Mouse (Mus musculus) hematopoietic stem cell, adult 5-6 weeks (primary cell): ENCODE measurements around the gene Lrrc74a. TPM values are rescaled to one million over a fixed set of nuclear protein-coding genes. Genes with fewer than 3 reads are reported as not detected.

Experiments used
- ATAC-seq, 2 experiments: fragments of 125-278 bp in 1 of 2; replicated peaks in 1 of 2; 2 replicates each; pipeline ENCODE4 v1.8.0; 2016 to 2017; ENCODE audit warnings: inconsistent platforms in 2 of 2, mild to moderate bottlenecking in 2 of 2, moderate number of reproducible peaks in 2 of 2, low read depth in 1 of 2, moderate TSS enrichment in 1 of 2; ENCODE audit not compliant: low FRiP score in 2 of 2, poor library complexity in 2 of 2, severe bottlenecking in 2 of 2, insufficient read depth in 1 of 2, low TSS enrichment in 1 of 2
- total RNA-seq: library from RNA; stranded (forward); fragments of 172-1452, 232-1000 nt; gene quantifications from 2 replicates; pipeline ENCODE4 v1.2.3, GENCODE M21; 2017

Lrrc74a gene
- total RNA-seq, 1 experiment from 2014 or later, result not detected

DNA sequence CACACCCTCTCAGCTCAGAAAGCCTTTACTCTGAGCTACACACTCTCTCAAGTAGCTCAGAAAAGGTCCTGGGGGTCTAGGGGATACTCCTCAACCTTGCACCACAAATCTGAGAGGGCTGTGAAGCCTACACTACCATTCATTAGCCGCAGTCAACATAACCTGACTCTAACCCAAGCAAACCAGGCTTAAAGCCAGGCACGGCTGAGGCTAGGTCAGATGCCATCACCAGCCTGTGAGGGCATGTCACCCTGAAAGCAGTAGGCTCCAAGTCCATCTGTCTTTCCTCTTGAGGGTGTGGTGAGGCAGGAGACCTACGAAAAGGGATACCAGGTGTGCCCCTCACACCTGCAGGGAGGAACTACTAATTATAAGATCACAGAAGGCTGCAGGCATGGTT is 62.2 kb downstream of the Lrrc74a start:
- ATAC-seq, result no peak

DNA sequence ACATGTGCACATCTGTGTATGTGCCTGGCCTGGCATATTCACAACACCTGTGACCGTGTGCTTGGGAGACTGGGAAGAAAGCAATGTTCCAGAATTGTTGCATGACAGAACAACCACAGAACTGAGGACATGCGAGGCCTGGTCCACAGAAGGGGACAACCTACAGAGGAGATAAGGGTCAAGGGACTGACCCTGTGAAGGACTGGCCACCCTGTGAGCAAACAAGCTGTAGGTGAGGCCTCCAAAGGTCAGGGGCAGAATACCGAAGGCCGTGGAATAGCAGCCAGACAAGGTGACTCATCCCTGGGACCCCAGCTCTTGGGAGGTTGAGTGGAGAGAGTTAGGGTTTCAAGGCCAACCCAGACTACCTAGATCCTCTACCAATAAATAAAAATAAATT is 63.6 kb downstream of the Lrrc74a start:
- no peak for ATAC-seq

DNA sequence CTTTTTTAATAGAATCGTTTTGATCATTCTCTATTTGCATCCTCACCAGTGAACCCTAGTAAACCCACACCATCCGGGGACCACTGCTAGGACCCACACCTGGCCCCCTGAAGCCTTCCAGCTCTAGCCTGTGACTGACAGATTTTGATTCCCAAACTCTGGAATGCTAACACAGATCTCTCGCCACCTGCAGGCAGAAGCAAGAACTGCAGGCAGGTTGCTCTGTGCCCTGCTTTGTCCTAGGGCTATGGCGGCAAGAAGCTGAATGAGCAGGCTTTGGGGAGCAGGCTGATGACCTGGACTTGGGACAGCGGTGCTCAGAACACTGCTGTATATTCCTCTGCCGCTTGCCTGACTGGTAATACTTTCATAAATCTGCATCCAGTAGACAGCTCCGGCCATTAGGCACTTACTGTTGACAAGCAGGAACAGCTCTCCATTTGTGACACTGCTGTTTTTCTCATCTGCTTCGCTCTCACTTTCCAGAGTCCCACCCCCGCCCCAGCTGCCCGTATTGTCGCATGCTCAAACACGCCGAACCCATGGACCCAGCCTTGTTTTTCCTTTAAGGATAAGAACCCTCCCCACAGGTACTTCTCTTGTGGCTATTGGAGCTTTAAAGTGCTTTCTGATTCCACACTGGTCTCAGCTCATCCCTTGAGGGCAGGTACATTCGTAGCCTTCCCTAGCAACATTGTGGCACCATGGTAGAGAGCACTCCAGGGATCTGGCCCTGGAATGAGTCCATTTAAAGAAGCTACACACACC is 64.8 kb downstream of the Lrrc74a start:
- no peak for ATAC-seq

DNA sequence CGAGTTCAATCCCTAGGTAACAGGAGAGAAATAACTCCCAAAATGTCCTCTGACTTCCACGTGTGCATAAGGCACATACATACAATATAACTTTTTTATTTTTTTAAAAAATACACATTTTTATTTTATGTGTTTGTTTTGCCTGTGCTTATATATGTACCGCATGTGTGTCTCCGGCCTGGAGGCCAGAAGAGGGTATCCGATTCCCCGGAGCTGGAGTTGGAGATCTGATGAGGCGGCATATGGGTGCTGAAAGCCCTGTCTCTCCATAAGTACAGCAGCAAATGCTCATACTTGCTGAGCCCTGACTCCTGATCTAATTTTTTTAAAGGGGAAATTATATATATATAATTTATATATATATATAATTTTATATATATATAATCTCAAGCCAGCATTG is 65.6 kb downstream of the Lrrc74a start:
- no peak for ATAC-seq

DNA sequence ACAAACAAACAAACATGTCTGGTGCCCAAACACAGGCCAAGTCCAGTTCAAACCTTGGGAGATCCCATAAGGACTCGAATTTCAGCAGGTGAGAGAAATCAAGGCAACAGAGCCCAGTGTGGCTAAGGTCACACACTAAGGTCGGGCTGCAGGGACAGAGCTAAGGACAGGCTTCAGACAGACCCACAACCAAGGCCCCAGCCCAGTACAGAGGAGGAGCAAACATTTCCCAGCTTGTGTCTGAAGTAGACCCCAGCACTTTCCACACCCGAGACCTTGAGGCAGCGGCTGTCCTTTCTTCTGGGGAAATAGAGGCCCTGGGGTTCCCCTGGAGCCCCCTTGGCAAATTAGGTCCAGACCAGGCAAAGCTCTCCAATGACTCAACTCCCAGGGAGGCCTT is 66.2 kb downstream of the Lrrc74a start:
- no peak for ATAC-seq

DNA sequence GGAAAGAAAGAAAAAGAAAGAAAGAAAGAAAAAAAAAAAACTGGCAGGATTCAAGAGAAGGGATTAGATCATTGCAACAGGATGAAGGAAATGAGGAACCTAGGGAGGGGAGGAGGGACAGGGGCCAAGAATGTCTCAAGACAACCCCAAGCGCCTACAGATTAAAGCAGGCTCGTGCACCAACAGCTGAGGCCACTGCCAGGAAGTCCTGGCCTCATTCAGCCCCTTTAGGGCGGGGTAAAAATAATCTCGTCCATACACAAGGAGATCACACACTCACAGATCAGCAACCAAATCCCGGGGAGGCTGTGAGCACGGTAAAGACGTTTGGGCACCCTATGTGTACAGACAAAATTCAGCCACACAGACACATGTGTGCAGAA is 66.6 kb downstream of the Lrrc74a start:
- ATAC-seq, result peak; percentile 58 to 66

DNA sequence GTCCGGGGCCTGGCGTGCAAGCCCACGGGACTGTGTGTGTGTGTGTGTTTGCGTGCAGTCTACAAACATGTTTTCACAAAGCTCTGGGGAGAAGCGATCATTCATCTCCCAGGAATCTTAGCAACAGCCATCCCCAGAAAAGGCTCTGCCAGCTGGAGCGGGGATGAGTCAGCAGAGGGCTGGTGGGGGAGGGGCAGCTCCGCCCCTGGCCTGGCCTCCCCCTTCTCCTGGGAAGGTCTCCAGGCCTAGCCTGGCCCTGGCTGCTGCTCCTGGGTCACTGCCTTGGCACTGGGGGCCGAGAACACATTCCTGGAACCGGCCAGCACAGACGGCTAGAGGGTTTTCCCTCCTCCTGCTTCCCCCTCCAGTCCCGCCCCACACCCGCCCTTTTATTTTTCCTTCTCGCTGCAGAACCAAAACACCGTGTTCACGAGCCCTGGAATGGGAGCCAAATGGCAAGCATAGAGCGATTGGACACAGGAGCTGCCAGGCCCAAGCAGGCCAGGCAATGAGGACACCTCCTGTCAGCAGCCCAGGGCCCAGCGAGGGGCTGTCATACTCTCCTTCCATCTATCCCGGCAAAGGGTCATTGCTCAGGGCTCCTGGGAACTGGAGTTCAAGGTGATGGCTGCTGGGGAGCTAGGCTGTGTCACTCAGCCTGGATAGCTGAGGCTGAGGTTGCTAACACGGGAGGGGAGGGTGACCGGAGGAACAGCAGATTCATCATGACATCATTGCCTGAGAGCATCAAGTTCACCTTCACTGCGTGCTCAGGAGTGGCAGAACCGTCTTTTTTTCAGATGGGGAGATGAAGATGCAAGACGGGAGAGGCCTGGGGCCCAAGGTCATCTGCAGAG is 67.2 kb downstream of the Lrrc74a start:
- peak in 1 of 2 experiments; percentile 3; a peak in 1 of 4 replicates for ATAC-seq

DNA sequence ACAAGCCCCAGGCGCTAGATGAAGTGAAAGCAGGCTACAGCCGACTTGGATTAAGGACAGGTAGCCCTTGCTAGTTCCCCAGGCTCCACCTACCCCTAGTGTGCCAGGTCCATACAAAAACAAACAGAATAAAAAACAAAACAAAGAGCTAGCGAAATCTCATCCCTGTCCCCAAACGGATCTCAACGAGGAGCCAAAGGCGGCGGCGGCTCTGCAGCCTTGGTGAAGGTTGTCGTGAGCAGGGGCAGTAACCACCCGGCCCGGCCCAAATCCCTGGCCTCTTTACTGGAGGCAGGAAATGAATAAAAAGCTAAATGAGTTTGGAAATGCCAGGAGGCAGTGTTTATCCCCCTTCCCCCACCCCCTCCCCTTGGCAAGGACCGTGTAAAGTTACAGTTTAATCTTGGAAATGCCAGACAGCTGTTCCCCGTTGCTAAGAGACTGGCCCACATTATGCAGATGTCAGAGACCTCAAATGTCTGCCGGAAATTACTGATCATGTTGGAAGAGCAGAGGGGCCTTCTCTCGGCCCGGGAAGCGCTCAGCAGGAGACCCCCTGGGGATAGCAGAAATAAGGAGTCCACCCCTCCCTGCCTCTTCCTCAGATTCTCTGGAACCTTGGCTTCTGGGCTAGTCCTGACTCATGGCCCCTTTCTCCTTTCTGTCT is 68.0 kb downstream of the Lrrc74a start:
- ATAC-seq, result no peak

DNA sequence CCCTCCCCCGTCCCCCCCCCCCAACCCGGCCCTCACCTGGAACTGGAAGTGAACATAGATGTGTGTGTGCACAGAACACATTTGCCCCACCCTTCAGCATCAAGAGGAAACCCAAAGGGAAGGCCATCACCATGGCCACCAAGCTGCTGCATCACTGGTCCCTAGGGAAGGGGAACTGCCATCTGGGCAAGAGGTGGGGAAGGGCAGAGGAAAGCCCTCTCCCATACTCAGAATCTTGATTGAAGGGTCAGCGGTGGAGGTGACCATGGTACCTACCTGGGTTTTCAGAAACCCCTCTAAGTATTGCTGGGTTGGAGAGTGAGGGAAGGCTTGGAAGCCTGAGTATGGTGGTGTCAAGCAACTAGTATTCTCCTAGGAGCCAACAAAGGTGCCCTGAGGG is 68.7 kb downstream of the Lrrc74a start:
- ATAC-seq, result no peak

DNA sequence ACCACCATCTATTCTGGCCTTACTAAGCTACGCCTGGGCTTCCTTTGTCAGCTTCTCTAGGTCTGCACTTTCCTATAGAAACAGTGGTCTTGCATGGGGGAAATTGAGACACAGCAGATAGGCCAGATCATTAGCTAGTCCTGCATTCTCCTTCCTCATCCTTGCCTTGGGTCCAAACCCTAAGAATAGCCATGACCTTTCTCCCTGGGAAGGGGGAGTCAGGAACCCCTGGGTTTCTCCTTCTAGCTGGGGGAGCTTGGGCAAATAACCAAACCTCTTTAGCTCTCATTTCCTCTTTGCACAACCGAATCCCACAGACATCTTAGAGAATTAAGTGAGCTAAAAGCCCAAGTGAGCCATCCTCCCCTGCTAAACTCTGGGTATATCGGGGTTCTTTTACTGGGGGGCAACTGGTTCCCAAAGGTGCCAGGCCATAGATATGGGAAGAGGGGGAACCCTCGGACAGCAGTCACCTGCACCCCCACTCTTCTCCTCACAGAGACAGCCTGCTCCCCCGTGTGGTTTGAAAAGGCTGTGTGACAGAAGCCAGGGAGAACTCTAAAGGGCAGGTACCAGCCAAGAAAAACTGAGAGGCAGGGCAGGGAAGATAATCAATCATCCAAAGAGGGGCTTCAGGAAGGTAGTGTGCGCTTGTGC is 69.6 kb downstream of the Lrrc74a start:
- no peak for ATAC-seq

DNA sequence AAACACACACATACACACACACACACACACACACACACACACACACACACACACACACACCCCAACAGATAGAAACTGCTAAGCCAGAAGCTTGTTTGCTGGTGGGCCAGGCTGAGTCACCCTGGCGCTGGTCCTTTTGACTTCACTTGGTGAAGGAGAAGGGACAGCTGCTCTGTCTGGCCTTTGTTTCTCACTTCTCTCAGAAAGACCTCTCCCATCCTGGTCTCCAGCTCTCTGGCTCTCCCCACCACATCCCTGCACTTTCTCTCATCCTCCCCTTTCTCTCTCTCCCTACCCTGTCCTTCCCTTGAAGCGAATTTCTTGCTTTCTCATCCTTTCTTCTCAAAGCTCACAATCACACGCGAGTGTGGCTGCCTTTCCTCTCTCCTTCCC is 70.1 kb downstream of the Lrrc74a start:
- no peak for ATAC-seq

DNA sequence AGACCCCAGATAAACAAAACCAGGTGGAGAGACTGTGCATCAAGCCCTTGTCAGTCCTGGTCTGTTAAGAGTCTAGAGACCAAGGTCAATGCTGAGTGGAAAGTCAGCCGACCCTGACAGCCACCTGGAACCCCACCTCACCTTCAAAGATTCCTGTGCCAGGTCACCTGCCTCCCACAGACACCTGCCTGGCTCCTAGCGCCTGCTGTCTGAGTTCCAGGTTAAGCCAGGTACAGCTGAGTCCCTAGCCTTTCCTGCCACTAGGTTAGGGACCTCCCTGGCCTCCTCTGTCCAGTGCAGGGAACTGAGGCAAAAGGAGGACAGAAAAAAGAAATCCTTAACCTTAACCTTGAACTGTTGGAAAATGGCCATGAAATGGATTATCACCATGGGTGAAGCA is 70.7 kb downstream of the Lrrc74a start:
- ATAC-seq, result no peak

DNA sequence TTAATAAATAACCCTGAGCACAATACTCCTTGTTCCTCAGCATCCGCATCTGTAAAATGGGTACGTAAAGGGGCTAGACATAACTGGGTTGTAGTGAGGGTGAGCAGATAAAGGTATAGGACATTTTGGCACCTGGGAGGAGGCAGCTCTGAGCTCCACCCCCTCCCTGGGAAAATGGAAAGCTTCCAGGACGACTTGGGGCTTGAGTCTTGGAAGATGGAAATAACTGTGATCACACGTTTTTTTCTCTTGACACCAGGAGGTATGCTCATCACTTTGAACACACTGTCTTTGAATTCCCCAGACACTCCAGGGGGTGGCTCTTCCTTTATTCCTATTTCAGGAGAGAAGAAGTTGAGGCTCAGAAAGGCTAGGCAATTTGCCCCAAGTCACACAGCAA is 71.1 kb downstream of the Lrrc74a start:
- no peak for ATAC-seq

DNA sequence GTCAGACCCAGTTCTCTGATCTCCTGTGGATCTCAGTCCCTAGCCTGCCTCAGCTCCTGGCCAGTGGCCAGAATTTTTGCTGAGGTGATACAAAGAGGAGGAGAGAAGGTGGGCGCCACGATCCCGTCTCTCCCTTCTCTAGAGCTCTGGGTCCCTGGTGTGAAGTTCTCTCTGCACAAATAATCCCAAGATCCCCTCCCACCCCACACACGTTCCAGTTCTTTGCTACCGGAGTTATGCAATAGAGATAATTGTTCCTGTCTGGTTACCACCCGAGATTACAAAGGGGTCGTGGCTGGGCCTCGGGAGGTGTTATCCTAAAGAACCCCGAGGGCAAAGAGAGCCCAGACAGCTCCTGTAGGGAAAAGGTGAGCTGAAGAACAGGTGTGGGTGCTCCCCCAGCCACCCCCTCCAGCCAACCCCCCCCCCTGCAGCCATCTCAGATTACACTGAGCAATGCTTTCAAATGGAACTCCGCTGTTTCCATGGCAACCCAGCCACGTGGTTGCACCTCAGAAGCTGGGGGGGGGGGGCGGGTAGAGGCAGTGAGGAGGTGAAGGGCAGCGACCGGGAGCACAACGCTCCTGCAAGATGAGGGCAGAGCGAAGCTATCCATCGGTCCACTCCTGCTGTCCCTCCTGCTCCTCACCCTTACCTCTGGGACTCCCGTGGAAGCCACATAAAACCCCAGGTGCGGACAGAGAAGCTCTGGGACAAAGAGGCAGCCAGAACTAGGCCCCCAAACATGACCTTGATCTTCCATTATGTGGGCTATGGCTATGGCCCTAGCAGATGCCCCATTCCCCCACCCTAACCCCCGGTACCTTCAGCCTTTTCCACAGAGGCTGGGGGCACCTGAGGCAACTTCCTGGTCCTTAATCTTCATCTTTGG is 72.1 kb downstream of the Lrrc74a start:
- ATAC-seq, result no peak

DNA sequence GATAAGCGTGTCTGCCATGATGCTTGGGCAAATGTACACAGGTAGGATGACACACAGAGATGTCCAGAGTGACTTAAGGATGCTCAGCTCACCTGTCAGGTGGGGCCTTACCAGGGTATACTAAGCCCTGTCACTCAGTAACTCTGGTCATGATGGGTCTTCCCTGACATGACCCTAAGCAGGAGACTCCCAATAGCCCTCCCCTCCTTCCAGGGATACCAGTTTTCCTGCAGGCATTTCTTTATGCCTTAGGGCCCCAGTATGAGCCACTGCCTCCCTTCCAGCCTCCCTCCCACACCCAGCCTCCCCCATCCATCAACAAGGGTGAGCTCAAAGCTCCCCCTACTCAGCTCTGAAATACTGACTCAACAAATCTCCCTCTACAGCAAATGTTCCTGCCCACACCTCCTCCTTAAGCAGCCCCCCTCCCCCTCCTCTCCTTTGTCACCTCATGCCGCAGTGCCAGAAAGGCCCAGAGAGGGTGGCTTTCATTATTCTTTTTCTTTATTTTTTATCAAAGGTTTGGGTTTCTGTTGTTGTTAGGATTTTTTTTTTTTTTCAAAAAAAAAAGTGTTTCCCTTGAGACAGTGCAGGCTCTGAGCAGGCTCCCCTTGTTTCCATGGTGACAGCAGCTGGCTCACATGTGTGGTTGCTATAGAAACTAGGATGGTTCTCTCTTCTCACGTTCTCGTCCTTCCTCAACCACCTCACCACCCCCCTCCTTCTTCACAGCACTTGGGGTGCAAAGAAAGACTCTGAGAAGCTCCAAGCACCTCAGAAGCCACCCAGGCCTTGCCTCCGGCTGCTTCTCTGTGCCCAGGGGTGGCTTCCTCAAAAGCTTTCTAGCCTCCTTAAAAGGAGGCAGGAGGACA is 73.0 kb downstream of the Lrrc74a start:
- ATAC-seq, result peak; percentile 19 to 34; a peak in 3 of 4 replicates

DNA sequence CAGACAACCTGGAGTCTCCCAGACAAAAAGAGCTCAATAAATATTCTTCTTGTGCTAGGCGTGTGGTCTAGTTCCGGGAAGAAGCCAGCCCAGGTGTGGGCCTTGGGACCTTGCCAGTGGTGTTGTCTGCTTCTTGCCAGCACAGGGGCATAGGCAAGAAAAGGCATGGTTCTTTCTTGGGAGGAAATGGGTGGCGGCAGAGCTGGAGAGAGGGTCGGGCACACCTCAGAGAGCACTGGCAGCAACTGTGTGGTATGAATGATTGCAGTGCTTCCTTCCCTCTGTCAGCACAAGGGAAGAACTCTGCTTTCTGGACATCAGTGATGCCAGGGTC is 73.6 kb downstream of the Lrrc74a start:
- ATAC-seq, result 0 out of 4 replicates have a peak, but pooled peaks of 1 of the 2 experiments have one; percentile 12
